9 mouse cellular contexts compared by ENCODE assay signal in genomic region chr11:36152226-36152625, GRCm38 (mm10).
A peak's percentile ranks its signal among the peaks of the same experiment; 100 is the strongest.
DNase-seq lines count a peak whose midpoint lies in the region; ATAC-seq and TF ChIP-seq lines count a peak whose summit lies in the region.
"Had no signal": no experiment of that assay in that cellular context is flagged by ENCODE, and none has a peak within 500 bp of the region (broad histone marks: within the 10 kb centered on the region; RNA-seq: fewer than 3 reads in every experiment).

No protein-coding gene starts in this region.

- no peak overlapping the region for H3K4me2 ChIP-seq in embryonic facial prominence, embryonic 11.5 days (ENCODE audit: low read depth, low read length)
- H3K4me2 ChIP-seq in neural tube, embryonic 13.5 days: no peak overlapping the region

- no peak overlapping the region for H3K9ac ChIP-seq in embryonic facial prominence, embryonic 11.5 days (replicated peaks; ENCODE audit: low read length)
- no peak overlapping the region for H3K9ac ChIP-seq in neural tube, embryonic 13.5 days

- H3K27ac ChIP-seq in left cerebral cortex, adult 2 months: no peak overlapping the region
- H3K27ac ChIP-seq in embryonic facial prominence, embryonic 11.5 days (replicated peaks; ENCODE audit: low read depth, low read length): no peak overlapping the region
- H3K27ac ChIP-seq in neural tube, embryonic 13.5 days (replicated peaks): no peak overlapping the region; the same call in 1 of the 2 replicates

- peak; percentile 56; the same call in 1 of the 2 replicates for ATAC-seq in embryonic facial prominence, embryonic 11.5 days (replicated peaks; ENCODE audit: insufficient number of reproducible peaks, low FRiP score, low TSS enrichment, low read depth)
- peak; percentile 62; the same call in 1 of the 2 replicates for ATAC-seq in neural tube, embryonic 13.5 days (ENCODE audit: low read depth)
- ATAC-seq in erythroblast, adult 5-6 weeks (replicated peaks; ENCODE audit: low FRiP score, poor library complexity, severe bottlenecking): no peak
- ATAC-seq: inflammation-experienced regulatory T-cells, adult 6 months had no signal

- 18% methylated on average over 6 of the region's 6 CpGs for WGBS in embryonic facial prominence, embryonic 11.5 days
- WGBS in neural tube, embryonic 13.5 days: 16% methylated on average over 6 of the region's 6 CpGs

- no peaks in the 10 kb centered on the region for H3K36me3 ChIP-seq in embryonic facial prominence, embryonic 11.5 days (replicated peaks; ENCODE audit: control insufficient read depth, insufficient read depth, low read depth, low read length)
- H3K36me3 ChIP-seq in neural tube, embryonic 13.5 days: no peaks in the 10 kb centered on the region

- intact Hi-C loops in left cerebral cortex, postnatal 4 days (cut with DNase I): loop anchor here (10.0 kb wide), 1 partner anchor 107 kb away; no protein-coding TSS in a partner anchor
- intact Hi-C loops in left cerebral cortex, adult 2 months (cut with DNase I): no loop called here

- TF ChIP-seq CTCF in left cerebral cortex, adult 2 months (IDR thresholded peaks at IDR 0.05): no peak

- DNase-seq in left cerebral cortex, postnatal 4 days: peak; percentile 64
- no peak for DNase-seq in left cerebral cortex, adult 2 months (ENCODE audit: extremely low spot score in 1 of 2, low spot score in 2 of 2)
- peak; percentile 28 for DNase-seq in embryonic facial prominence, embryonic 11.5 days (ENCODE audit: low spot score)
- DNase-seq in kidney, postnatal 36 days: peak; percentile 1 to 14
- DNase-seq in ovary, adult 18-20 months (ENCODE audit: low spot score): no peak
- DNase-seq in adrenal gland, postnatal 14 days: no peak

- no peaks in the 10 kb centered on the region for H3K4me1 ChIP-seq in embryonic facial prominence, embryonic 11.5 days (ENCODE audit: control insufficient read depth, insufficient read depth, low read length)
- peaks cover 24% of the 10 kb centered on the region for H3K4me1 ChIP-seq in neural tube, embryonic 13.5 days (replicated peaks)

- H3K9me3 ChIP-seq in embryonic facial prominence, embryonic 11.5 days (replicated peaks; ENCODE audit: control insufficient read depth, low read length): no peaks in the 10 kb centered on the region
- no peaks in the 10 kb centered on the region for H3K9me3 ChIP-seq in neural tube, embryonic 13.5 days

- no peak overlapping the region for H3K4me3 ChIP-seq in left cerebral cortex, adult 2 months
- H3K4me3 ChIP-seq in embryonic facial prominence, embryonic 11.5 days (ENCODE audit: low read depth, low read length): no peak overlapping the region
- no peak overlapping the region for H3K4me3 ChIP-seq in neural tube, embryonic 13.5 days

- H3K27me3 ChIP-seq in embryonic facial prominence, embryonic 11.5 days (ENCODE audit: control insufficient read depth, insufficient read depth, low read length): no peaks in the 10 kb centered on the region
- peaks cover 5% of the 10 kb centered on the region; the same call in 1 of the 2 replicates for H3K27me3 ChIP-seq in neural tube, embryonic 13.5 days

Comparison
In these comparisons a context has a peak if more than half of its experiments do, and no peak if none do; other contexts are left out.
1. DNase-seq: peak in left cerebral cortex, postnatal 4 days (single experiment), embryonic facial prominence, embryonic 11.5 days (single experiment) and kidney, postnatal 36 days (2 of 2); none in left cerebral cortex, adult 2 months (0 of 2), ovary, adult 18-20 months (single experiment) and adrenal gland, postnatal 14 days (single experiment).